Mouse (Mus musculus) layer of hippocampus, adult 9-10 months (tissue): Measurements from ENCODE around the gene Rtca.

Source experiments
- DNase-seq: peaks from one replicate; pipeline ENCODE4 v3.0.0; 2022; ENCODE audit warnings: low spot score

The Rtca gene

DNA sequence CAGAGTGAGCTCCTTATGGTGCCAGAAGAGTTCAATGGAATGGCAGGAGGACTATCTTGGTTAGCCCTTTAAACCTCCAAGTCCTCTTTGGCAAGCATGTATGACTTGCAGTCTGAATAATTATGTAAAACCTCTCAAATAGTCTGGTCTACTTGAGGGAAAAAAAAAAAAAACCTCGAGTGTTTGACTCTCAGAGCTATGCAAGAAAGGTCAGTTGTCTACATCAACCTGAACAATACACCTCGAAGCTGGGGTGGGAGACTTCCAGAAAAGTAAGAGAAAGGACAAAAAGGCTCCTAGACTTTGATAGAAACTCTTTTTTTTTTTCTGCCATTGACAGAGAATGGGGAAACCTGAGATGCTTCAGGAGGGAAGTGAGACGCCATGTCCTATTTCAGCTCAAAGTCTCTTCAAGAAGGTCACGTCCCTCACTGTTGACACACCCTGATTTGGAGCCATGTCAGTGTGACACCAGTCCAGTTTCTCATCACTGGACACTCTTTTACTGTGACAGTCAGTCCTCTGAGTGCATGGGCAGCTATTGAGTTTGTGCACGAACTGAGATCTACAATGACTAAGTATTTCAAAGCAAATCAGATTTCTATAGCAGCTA, 31.2 kb downstream of the Rtca start:
- DNase-seq = no peak

DNA sequence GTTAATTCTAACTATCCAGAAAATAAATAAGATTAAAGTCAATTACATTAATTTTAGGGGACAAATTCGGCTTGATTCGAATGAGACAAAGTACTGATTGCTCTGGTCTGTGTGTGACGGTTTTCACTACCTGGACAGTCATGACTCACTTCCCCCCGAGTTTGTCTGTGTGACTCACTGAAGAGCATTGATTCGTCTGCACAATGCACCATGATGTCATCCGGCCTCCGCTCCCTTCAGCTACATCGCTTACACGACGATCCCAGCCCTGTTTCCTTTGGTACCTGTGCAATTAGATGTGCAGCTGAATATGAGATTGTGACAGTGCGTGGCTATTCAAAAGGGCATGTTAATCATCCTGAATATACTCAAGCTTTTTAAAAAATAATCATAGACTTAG, 33.4 kb downstream of the Rtca start:
- no peak for DNase-seq

DNA sequence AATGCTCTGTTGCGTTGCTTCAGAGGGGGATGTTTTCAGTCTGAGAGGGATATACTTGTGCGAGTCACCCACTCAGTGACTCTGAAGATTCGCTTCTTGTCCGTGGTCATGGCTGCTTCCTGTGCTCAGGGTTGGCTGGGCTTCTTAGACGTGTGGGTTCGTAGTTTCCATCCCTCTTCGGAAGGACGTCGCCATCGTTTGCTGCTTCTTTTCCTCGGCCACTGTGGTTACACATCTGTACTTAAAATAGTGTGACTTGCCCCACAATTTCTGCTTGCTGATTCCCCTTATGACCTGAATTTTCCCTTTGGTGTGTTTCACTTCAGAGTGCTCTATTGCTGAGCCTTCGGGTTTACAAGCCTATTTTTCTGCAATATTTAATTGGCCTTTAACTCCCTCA, 42.3 kb downstream of the Rtca start:
- DNase-seq = no peak

DNA sequence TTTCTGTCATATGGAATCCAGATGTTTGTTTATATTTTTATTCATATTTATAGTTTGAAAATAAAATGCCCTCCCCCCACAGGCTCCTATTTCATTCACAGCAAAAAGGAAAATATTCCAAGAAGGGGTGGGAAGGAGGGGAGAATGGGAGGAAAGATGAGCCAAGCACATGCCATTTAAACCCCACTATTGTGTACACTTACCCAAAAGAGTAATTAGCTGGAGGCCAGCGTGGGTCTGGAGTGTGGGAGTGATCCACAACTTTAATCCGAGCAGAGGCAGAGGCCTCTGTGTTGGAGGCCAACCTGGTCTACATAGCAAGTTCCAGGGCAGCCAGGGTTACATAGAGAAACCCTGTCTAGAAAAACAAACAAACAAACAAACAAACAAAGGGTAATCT, 43.7 kb downstream of the Rtca start:
- DNase-seq = no peak

DNA sequence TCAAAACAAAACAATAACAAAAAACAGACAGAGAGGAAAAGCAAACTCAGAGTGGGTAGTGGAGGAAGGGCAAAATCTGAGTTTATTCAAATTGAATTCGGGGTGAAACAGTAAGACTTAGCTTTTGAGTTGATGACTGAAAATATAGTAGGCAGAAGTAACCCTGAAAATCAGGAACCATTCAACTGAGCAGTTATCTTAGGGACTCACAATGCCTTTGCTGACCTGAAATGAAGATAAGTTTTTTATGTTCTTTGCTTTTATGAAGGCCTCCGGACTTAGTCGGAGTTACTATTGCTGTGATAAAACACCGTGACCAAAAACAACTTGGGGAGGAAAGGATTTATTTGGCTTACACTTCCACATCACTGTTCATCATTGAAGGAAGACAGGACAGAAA, 47.0 kb downstream of the Rtca start:
- DNase-seq = no peak

DNA sequence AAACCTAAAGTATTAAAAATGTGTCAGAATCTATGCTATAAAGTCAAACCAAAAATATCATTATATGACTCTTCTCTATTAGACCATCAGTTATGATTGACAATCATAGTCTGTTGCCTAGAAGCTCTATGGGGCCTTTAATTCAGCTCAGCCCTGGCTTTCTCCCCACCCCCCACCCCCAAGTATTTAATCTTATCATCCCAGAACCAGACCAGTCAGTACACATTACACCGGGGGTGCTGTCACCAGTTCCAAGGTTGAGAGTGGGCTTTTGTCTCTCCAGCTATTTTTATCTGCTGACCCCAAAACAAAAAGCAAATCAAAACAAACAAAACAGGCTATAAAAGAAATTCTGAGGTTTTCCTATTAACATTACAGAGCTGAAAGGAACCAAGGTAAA, 53.5 kb downstream of the Rtca start:
- DNase-seq = no peak

DNA sequence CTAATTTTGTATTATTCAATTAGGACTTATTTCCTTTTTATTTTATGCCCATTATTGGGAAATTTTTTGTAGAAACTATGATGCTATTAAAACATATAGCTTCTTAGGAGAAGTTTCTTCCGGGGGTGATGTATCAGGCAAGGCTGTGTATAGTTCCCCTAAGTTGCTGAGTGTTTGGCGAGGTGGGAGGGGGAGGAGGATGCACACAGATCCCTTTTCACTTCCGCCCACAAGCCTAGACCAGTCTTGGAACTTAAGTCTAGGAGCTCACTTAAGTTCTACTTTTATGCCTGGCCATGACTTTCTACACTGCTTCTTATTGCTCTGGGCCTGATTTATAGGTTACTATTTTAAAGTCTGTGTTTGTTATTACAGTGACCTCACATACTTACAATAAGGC, 57.3 kb downstream of the Rtca start:
- DNase-seq = no peak

DNA sequence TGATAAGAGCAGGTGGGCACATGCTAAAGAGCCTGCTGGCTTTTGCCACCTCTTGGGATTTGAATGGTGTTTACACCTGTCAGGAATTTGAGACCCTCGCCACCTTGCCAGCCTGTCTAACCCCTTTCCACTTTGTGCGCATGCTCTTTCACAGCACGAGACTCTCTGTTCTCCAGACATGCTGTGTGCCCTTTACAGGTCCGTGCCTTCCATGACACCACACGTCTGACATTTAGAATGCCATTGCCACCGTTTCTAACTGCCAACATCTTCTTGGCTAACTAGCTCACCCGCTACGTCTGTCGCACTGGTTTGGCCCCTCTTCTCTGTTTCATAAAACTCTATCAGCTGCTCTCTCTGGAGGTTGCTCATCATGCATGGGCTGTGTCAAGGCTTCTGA, 63.7 kb downstream of the Rtca start:
- no peak for DNase-seq

DNA sequence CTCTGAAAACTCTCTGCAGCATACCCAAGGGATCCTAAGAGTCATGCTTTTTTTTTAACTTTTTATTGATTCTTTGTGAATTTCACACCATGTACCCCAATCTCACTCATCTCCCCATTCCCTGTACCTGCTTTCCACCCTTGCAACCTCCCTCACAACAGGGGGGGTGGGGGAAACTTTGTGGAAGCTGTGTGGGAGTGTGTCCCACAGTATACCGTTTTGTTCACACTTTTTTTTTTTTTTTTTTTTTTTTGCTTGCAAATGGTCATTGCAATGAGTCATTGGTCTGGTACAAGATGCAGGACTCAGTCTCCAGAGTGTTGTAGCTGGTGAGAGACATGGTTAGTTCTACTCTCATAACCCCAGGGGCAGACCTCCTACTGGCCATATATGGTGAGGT, 65.2 kb downstream of the Rtca start:
- no peak for DNase-seq

DNA sequence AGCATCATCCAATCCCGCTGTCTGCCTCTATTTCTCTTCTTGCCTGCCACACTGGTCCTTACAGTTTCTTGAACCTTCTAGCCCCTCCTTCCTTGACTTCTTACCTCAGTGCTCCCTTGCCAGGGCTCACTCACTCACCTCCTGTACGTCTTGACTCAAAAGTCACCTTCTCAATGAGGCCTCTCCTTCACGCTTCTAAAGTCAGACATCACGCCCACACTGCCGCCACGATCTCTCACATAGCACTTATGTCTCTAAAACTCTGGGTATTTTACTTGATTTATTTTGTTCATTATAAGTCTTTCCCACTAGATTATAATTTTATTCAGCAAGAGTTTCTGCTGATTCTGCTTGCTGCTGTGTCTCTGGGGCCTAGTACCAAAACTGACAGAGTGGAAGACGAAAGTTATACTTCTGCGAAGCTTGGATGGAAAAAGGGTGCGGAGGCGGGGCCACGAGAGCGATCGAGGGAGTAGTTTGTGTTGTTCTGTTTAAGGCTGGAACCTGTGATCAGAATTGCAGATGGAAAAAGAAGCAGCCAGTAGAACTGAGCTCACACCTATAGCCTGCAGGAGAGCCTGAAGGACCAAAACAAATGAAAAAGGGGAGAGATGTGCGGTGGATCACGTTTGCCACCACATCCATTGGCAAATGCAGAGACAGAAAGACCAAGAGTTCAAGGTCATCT, 66.3 kb downstream of the Rtca start:
- DNase-seq = no peak

DNA sequence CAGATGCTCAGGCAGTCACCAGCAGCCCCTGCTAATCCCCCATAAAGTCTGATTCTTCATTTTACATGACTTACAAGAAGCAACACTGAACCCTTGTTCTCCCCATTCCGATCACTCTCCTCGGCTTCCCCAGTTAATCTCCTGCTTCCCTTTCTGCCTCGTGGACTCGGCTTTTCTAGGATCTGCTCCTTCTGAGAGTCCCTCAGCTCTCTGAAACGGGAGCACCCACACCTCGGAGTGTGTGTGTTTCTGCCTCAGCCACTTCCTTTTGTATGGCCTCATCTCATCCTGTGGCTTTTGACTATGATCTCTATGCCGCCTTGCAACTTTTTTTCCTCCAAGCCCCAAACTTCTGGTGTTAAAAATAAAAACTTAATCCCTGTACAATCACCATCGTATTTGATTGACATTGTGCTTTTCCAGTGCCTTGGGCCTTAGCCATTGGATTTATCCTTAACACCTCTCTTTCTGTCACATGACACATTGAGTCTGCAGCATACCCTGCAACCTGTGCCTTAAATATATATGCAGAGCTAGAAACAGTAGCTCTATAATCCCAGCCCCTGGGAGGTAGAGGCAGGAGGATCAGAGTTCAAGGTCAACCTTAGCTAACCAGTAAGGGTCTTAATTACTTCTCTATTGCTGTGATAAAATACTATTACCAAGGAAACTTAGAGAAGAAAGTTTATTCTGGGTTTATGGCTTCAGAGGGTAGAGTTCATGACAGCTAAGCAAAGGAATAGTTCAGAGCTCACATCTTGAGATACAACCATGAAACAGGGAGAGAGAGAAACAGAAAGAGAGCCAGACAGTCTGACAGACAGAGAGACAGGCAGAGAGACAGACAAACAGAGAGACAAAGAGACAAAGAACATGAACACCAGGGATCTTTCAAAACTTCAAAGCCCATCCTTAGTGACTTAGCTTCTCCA, 67.7 kb downstream of the Rtca start:
- DNase-seq = no peak
